Mouse (Mus musculus): ENCODE data around the gene Rnf216.

DNA sequence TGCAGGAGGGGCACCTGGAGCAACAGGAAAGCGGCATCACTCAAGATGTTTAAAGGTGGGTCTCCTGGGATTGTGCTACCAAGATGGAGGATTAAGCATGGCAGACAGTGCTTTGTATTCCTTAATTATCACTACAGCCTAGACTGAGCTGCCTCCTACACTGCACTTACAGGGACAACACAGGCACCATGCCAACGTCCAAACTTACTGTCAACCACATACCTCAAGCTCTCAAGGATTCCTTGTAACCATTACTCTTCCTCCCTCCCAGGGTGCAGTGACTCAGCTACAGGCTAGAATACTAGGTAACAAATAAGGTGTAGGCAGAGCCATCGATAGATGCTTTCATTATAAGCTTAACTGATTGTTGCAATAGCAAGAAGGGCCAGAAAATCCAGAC lies 44.4 kb downstream of the Rnf216 start:
- TF ChIP-seq CTCF (IDR thresholded peaks at IDR 0.05; ENCODE audit: control insufficient read depth, insufficient read depth, insufficient replicate concordance, low read depth, low read length): no peak
- no peak for TF ChIP-seq POLR2A (IDR thresholded peaks at IDR 0.05; ENCODE audit: control insufficient read depth, low read depth, low read length)
